In the genomic region with DNA sequence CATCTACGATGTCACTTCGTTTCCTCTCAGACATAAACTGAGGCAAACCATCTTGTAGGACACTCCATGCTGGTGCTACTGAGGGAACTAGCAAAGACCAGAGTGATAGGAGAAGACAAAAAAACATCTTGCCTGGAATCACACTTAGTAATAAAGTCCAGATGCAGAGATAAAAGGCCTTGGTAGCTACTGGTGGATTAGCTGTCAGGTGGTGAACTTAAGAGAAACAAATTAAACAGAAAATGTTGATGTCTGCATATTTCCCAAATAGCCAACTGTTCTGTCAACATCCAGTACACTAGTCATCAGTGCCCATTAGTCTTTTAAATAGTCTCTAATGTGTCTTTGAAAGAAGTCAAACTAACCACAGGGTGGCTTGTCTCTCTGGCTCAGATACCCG, we compare ENCODE assay signal across 16 mouse cellular contexts.
"Had no signal": no experiment of that assay in that cellular context is flagged by ENCODE, and none has a peak within 500 bp of the region (broad histone marks: within the 10 kb centered on the region; RNA-seq: fewer than 3 reads in every experiment).

No protein-coding gene starts in this region.

- H3K27me3 ChIP-seq: neural tube, embryonic 13.5 days; neural tube, embryonic 15.5 days; stomach, embryonic 15.5 days had no signal

- H3K36me3 ChIP-seq: neural tube, embryonic 13.5 days; neural tube, embryonic 15.5 days; stomach, embryonic 15.5 days had no signal

- H3K27ac ChIP-seq: neural tube, embryonic 13.5 days; neural tube, embryonic 15.5 days; stomach, embryonic 15.5 days; stomach, postnatal 0 days had no signal

- DNase-seq: retina, postnatal 1 day; right cerebral cortex, adult 18-20 months; right cerebral cortex, postnatal 14 days; right cerebral cortex, postnatal 25 days; right cerebral cortex, postnatal 4 days; spleen, adult 18-20 months; thymus, adult 18-20 months; thymus, adult 2 months; thymus, postnatal 14 days; thymus, postnatal 25 days; thymus, postnatal 36 days; thymus, postnatal 4 days had no signal

- H3K4me3 ChIP-seq: neural tube, embryonic 13.5 days; neural tube, embryonic 15.5 days; stomach, embryonic 15.5 days had no signal

- H3K4me2 ChIP-seq: neural tube, embryonic 13.5 days; neural tube, embryonic 15.5 days; stomach, embryonic 15.5 days had no signal

- H3K9ac ChIP-seq: neural tube, embryonic 13.5 days; neural tube, embryonic 15.5 days; stomach, embryonic 15.5 days had no signal

- H3K4me1 ChIP-seq: neural tube, embryonic 13.5 days; neural tube, embryonic 15.5 days; stomach, embryonic 15.5 days had no signal

- H3K9me3 ChIP-seq: neural tube, embryonic 13.5 days; neural tube, embryonic 15.5 days; stomach, embryonic 15.5 days had no signal
